ENCODE assay signal across 22 mouse cellular contexts in genomic region chr16:30983699-30984098, GRCm38 (mm10).
A peak's percentile ranks its signal among the peaks of the same experiment; 100 is the strongest.
DNase-seq lines count a peak whose midpoint lies in the region; ATAC-seq and TF ChIP-seq lines count a peak whose summit lies in the region.
"Had no signal": no experiment of that assay in that cellular context is flagged by ENCODE, and none has a peak within 500 bp of the region (broad histone marks: within the 10 kb centered on the region; RNA-seq: fewer than 3 reads in every experiment).

No protein-coding gene starts in this region.

- no peak overlapping the region for H3K27ac ChIP-seq in lung, embryonic 14.5 days (ENCODE audit: low read depth)
- H3K27ac ChIP-seq: embryonic facial prominence, embryonic 13.5 days; intestine, embryonic 15.5 days had no signal

- peak; percentile 79 for ATAC-seq in frontal cortex, adult (ENCODE audit: low TSS enrichment)
- ATAC-seq in lung, embryonic 14.5 days (ENCODE audit: insufficient read depth): no peak
- ATAC-seq: forebrain, embryonic 14.5 days; intestine, embryonic 15.5 days; midbrain, embryonic 16.5 days; Patski had no signal

- H3K4me3 ChIP-seq in lung, embryonic 14.5 days (ENCODE audit: low read depth, low read length): no peak overlapping the region
- H3K4me3 ChIP-seq: embryonic facial prominence, embryonic 13.5 days; hindbrain, embryonic 15.5 days; intestine, embryonic 15.5 days had no signal

- no peaks in the 10 kb centered on the region for H3K9me3 ChIP-seq in lung, embryonic 14.5 days (ENCODE audit: low read depth, low read length)
- H3K9me3 ChIP-seq: embryonic facial prominence, embryonic 13.5 days; hindbrain, embryonic 15.5 days; intestine, embryonic 15.5 days had no signal

- peak overlapping the region; percentile 13; the same call in 1 of the 2 replicates for H3K9ac ChIP-seq in lung, embryonic 14.5 days
- H3K9ac ChIP-seq: embryonic facial prominence, embryonic 13.5 days; hindbrain, embryonic 15.5 days; intestine, embryonic 15.5 days had no signal

- TF ChIP-seq CTCF in lung, embryonic 14.5 days (IDR thresholded peaks at IDR 0.05; ENCODE audit: low read depth): no peak

- no peak overlapping the region for H3K4me2 ChIP-seq in lung, embryonic 14.5 days
- H3K4me2 ChIP-seq: embryonic facial prominence, embryonic 13.5 days; hindbrain, embryonic 15.5 days; intestine, embryonic 15.5 days; liver, embryonic 11.5 days had no signal

- peaks cover 6% of the 10 kb centered on the region for H3K4me1 ChIP-seq in lung, embryonic 14.5 days (ENCODE audit: insufficient read depth)
- H3K4me1 ChIP-seq: intestine, embryonic 15.5 days had no signal

- 54% methylated on average over 6 of the region's 6 CpGs for WGBS in lung, embryonic 14.5 days

- DNase-seq in frontal cortex, postnatal 14 days (ENCODE audit: low spot score in 2 of 2): no peak
- no peak for DNase-seq in lung, embryonic 14.5 days
- DNase-seq in lung, postnatal 25 days (ENCODE audit: low spot score): no peak
- peak; percentile 61 for DNase-seq in right cerebral cortex, postnatal 25 days
- DNase-seq in right cerebral cortex, postnatal 14 days: no peak
- no peak for DNase-seq in urinary bladder, postnatal 25 days (ENCODE audit: low spot score)
- no peak for DNase-seq in embryo, embryonic 10 days (ENCODE audit: low spot score)
- DNase-seq: adrenal gland, adult 8-10 months; cerebellum, adult 9-11 months; heart, postnatal 4 days; kidney, postnatal 4 days; lung, adult 18-20 months; lung, postnatal 36 days; thymus, postnatal 14 days had no signal

- no peaks in the 10 kb centered on the region for H3K36me3 ChIP-seq in lung, embryonic 14.5 days (ENCODE audit: insufficient read depth)
- H3K36me3 ChIP-seq: embryonic facial prominence, embryonic 13.5 days; hindbrain, embryonic 15.5 days; intestine, embryonic 15.5 days had no signal

- H3K27me3 ChIP-seq in lung, embryonic 14.5 days (ENCODE audit: insufficient read depth, low read length): no peaks in the 10 kb centered on the region
- H3K27me3 ChIP-seq: embryonic facial prominence, embryonic 13.5 days; hindbrain, embryonic 15.5 days; intestine, embryonic 15.5 days; Patski had no signal
